Mouse (Mus musculus) ES-E14 (cell line): ENCODE results near the gene Kalrn.

Experiments
- CHD2 ChIP-seq: IDR thresholded peaks from 2 replicates; pipeline ENCODE4 v1.6.1; 2014; ENCODE audit warnings: mild to moderate bottlenecking, low read depth, low read length, inconsistent platforms
- MAFK ChIP-seq: IDR thresholded peaks from 2 replicates; pipeline ENCODE4 v1.6.1; 2014; ENCODE audit warnings: mild to moderate bottlenecking, low read depth, low read length, inconsistent platforms; ENCODE audit not compliant: insufficient read depth
- ZC3H11A ChIP-seq: IDR thresholded peaks from 2 replicates; pipeline ENCODE4 v1.6.1; 2012; ENCODE audit warnings: low read depth, mild to moderate bottlenecking, inconsistent platforms, low read length, borderline replicate concordance

GRCm38 (mm10) chr16:33950386-33950785 is 622.9 kb downstream of the Kalrn start:
- TF ChIP-seq ZC3H11A (no peak), MAFK (no peak), CHD2 (no peak)
